ENCODE assay signal across 27 mouse cellular contexts in the genomic region with DNA sequence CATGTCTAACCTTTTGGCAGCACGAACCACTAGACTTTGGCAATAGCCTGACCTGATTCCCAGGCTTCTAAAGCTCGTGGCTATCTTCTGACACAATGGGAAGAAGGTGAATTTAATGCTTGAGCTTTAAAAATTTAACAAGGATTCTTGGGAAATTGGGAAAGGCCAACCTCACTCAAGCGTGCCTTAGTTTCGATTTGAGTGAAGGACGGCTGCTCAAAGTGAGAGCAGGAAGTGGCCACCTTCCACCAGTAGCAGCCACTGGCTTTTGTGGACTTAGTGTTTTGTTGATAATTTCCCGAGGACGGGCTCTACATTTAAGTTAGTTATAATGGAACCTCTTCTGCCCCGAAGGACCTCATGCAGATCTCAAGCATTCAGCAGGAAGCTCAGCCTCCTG.
"Had no signal": no experiment of that assay in that cellular context is flagged by ENCODE, and none has a peak within 500 bp of the region (broad histone marks: within the 10 kb centered on the region; RNA-seq: fewer than 3 reads in every experiment).

No protein-coding gene starts in this region.

- ATAC-seq: forebrain, embryonic 13.5 days; forebrain, embryonic 14.5 days; forebrain, embryonic 15.5 days; forebrain, embryonic 16.5 days; forebrain, postnatal 0 days had no signal

- H3K9me3 ChIP-seq: embryonic facial prominence, embryonic 15.5 days; forebrain, embryonic 13.5 days; forebrain, embryonic 15.5 days had no signal

- DNase-seq: cerebellum, adult 8-10 months; cerebellum, adult 9-10 months; cerebellum, adult 9-11 months; cerebellum, postnatal 10 days; cerebellum, postnatal 14 days; cerebellum, postnatal 25 days; cerebellum, postnatal 36 days; embryo, embryonic 11 days; forebrain, postnatal 0 days; gastrocnemius, adult 2 months; gastrocnemius, postnatal 10 days; gastrocnemius, postnatal 14 days; gastrocnemius, postnatal 25 days; gastrocnemius, postnatal 36 days; heart, adult 18-20 months; heart, adult 2 months had no signal

- H3K4me2 ChIP-seq: embryonic facial prominence, embryonic 12.5 days; embryonic facial prominence, embryonic 13.5 days; embryonic facial prominence, embryonic 15.5 days; forebrain, embryonic 12.5 days; forebrain, embryonic 13.5 days; forebrain, embryonic 15.5 days had no signal

- H3K4me1 ChIP-seq: embryonic facial prominence, embryonic 10.5 days; embryonic facial prominence, embryonic 12.5 days; embryonic facial prominence, embryonic 13.5 days; embryonic facial prominence, embryonic 15.5 days; forebrain, embryonic 10.5 days; forebrain, embryonic 12.5 days; forebrain, embryonic 13.5 days; forebrain, embryonic 15.5 days had no signal

- H3K9ac ChIP-seq: embryonic facial prominence, embryonic 12.5 days; embryonic facial prominence, embryonic 13.5 days; embryonic facial prominence, embryonic 15.5 days; forebrain, embryonic 12.5 days; forebrain, embryonic 13.5 days; forebrain, embryonic 15.5 days; forebrain, postnatal 0 days had no signal

- H3K27ac ChIP-seq: embryonic facial prominence, embryonic 10.5 days; embryonic facial prominence, embryonic 12.5 days; embryonic facial prominence, embryonic 13.5 days; embryonic facial prominence, embryonic 15.5 days; forebrain, embryonic 10.5 days; forebrain, embryonic 12.5 days; forebrain, embryonic 13.5 days; forebrain, embryonic 15.5 days; gastrocnemius, adult 2 months; heart, adult 2 months had no signal

- H3K4me3 ChIP-seq: embryonic facial prominence, embryonic 10.5 days; embryonic facial prominence, embryonic 12.5 days; embryonic facial prominence, embryonic 13.5 days; embryonic facial prominence, embryonic 15.5 days; erythroblast, embryonic 14.5 days; forebrain, embryonic 10.5 days; forebrain, embryonic 12.5 days; forebrain, embryonic 13.5 days; forebrain, embryonic 15.5 days; gastrocnemius, adult 2 months; heart, adult 2 months had no signal

- H3K27me3 ChIP-seq: embryonic facial prominence, embryonic 12.5 days; embryonic facial prominence, embryonic 13.5 days; embryonic facial prominence, embryonic 15.5 days; forebrain, embryonic 12.5 days; forebrain, embryonic 13.5 days; forebrain, embryonic 15.5 days had no signal
